Mouse (Mus musculus) thymus, postnatal 10 days (tissue): ENCODE measurements around the gene Elob.

Experiments
- DNase-seq, 2 experiments: peaks; one replicate each; pipeline ENCODE4 v3.0.0; 2021; ENCODE audit warnings: low spot score in 2 of 2

Elob gene

DNA sequence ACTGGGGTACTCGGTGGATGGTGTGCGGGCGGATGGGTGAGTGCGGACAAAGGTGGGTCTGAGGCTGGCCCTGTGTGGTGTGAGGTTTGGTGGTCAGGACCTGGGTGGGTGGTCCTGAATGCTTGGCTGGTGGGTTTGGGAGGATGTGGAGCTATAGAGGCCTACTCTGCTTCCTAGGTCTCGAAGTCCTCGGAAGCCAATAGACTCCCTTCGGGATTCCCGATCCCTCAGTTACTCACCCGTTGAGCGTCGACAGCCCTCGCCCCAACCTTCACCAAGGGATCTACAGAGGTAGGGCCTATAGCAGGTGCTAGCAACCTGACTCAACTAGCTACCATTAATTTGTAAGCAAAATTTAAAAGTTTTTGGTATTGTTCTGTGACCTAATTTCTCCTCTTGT is 5.3 kb downstream of the Elob start:
- no peak for DNase-seq

DNA sequence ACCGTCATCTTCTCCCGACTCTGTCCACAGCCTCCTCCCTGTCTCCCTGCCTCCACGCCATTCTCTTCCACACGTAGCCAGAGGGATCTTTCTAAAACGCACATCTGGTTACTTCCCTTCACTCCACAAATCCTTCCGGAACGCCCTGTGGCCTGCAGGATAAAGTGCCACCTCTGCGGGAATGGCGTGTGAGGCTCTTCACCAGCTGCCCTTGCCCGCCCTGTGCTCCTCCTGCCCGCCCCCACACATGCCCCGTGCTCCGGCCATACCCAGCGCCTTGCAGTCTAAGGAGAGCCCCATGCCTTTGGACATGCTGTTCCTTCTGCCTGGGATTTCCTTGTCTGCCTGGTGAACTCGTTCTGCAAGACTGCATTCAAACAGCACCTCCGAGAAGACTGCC is 5.9 kb downstream of the Elob start:
- DNase-seq = no peak

DNA sequence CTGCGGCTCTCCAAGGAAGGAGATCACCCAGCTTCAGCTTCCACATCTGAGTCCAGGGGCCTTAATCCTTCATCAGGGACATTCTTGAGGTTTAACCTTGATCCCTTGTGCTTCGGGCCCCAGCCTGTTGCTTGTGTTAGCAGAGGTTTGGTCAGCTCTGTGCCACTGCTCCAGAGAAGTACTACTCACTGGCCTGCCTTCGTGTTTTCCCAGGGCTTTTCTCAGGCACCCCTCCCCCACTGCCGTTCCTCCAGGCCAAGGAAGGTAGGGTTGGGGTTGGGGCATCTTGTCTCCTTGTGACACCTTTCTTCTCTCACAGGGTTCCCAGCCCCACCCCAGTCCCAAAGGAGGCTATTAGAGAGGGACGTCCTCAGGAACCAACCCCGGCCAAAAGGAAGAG is 6.8 kb downstream of the Elob start:
- no peak for DNase-seq

DNA sequence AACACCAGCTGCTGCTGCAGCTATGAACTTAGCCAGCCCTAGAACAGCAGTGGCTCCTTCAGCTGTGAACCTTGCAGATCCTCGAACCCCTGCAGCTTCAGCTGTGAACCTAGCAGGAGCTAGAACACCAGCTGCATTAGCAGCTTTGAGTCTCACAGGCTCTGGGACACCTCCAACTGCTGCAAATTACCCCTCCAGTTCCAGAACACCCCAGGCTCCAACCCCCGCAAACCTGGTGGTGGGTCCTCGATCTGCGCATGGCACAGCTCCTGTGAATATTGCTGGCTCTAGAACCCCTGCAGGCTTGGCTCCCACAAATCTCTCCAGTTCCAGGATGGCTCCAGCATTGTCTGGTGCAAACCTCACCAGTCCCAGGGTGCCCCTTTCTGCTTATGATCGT is 8.2 kb downstream of the Elob start:
- DNase-seq = no peak

DNA sequence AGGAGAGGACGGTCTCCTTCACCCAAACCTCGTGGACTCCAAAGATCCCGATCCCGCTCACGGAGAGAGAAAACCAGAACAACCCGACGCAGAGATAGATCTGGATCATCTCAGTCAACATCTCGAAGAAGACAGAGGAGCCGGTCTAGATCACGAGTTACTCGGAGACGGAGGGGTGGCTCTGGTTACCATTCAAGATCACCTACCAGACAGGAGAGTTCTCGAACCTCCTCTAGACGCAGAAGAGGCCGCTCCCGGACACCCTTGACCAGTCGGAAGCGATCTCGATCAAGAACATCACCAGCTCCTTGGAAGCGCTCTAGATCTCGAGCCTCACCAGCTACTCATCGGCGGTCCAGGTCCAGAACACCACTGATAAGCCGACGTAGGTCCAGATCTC is 9.7 kb downstream of the Elob start:
- no peak for DNase-seq

DNA sequence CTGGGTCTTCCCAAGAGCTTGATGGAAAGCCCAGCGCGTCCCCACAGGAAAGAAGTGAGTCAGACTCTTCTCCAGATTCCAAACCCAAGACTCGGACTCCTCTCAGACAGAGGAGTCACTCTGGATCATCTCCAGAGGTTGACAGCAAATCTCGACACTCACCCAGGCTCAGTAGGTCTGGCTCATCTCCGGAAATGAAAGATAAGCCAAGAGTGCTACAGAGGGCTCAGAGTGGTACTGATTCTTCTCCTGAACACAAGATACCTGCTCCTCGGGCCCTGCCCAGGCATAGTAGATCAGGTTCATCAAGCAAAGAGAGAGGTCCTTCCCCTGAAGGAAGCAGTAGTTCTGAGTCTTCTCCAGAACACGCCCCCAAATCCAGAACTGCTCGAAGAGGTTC is 10.4 kb downstream of the Elob start:
- DNase-seq = no peak

DNA sequence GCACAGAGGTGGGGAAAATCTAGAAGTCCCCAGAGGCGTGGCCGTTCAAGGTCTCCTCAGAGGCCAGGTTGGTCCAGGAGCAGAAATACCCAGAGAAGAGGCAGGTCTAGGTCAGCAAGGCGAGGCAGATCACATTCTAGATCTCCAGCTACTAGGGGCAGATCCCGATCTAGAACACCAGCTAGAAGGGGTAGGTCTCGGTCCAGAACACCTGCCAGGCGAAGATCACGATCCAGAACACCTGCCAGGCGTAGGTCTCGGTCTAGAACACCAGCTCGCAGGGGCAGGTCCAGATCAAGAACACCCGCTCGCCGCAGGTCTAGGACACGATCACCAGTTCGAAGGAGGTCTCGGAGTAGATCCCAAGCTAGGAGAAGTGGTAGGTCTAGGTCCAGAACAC is 13.3 kb downstream of the Elob start:
- no peak for DNase-seq

DNA sequence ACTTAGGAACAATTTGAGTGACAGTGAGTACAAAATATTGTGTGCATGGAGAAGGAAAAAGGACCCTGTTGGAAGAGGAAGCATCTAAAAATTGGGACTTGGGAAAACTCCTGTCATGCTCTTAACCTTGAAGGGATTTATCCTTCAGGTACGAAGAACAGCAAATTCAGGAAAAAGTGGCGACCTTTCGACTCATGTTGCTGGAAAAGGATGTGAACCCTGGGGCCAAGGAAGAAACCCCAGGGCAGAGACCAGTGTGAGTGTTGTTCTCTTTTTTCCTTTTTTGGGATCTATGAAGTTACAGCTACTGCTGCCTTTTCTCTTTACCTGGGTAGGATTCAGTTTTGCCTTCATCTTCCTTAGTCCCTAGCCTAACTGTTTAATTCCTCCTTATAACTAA is 21.0 kb downstream of the Elob start:
- DNase-seq = no peak

DNA sequence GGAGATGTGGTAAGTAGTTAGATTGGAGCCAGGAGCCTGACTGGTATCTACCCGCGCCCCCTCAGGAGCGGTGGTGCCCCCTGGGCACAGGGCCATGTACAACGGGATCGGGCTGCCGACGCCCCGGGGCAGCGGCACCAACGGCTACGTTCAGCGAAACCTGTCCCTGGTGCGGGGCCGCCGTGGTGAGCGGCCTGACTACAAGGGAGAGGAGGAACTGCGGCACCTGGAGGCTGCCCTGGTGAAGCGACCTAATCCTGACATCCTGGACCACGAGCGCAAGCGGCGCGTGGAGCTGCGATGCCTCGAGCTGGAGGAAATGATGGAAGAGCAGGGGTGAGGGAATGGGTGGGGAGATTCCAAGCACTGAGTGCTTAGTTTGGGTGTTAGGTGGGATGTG is 22.1 kb downstream of the Elob start:
- DNase-seq = no peak

DNA sequence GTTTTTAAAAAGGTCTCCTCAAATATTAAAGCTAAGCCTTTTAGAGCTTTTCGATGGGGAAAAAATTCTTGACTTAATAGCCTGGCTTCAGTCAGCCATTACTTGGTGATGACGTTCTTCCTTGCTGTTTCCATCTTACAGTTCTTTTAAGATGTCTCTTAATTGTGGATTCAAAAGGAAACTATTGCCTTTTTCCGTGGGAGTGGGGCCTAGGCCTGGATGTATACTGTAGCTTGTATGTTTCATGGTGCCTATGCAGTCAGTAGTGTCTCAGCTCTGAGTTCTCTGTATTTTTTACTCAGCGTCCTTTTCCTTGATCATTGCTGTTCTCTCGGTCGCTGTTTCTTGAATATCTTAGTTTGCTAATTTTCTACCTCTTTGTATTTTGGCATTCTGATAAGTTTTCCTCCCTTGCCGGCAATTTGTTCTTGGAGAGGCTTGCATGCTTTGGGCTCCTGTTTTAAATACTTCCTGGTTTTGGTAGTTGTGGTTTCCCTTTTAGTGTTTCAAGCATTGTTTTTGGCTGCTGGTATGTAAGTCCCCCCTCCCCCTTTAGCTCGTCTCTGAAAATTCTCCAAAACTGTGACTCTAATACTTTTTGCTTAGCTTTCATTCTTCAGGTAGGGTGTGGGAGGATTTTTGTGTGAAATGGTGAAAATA is 24.4 kb downstream of the Elob start:
- no peak for DNase-seq

DNA sequence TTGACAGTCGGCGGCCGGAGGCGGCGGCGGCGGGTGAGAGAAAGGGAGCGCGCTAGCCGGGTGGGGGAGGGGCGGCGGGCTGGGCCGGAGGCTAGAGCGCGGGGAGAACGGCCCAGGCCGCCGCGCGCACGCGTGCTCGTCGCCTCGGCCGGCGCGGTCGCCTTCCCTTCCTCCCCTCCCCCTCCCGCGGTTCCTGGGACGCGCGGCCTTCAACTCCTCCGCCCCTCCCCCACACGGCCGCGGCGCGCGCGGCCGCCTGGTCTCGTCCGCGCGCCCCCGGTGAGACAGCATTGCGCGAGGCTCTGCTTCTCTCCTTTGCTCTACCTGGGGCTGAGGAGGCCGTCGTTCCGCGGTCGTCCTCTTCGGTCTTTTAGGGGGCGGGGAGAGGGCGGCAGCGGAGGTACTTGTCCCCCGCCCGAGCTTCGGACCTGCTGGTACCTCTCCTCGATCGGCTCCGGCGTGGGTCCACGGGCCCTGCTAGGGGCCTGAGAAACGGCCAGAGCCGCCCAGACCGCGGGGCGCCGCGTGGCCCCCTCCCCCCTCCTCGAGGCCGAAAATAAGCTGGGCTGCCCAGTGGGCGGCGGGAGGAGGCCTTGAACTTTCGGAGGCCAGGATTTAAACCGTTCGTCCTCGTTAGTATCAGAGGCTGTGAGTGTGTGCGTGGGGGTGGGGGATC is 25.4 kb downstream of the Elob start:
- DNase-seq = peak; percentile 69 to 84

DNA sequence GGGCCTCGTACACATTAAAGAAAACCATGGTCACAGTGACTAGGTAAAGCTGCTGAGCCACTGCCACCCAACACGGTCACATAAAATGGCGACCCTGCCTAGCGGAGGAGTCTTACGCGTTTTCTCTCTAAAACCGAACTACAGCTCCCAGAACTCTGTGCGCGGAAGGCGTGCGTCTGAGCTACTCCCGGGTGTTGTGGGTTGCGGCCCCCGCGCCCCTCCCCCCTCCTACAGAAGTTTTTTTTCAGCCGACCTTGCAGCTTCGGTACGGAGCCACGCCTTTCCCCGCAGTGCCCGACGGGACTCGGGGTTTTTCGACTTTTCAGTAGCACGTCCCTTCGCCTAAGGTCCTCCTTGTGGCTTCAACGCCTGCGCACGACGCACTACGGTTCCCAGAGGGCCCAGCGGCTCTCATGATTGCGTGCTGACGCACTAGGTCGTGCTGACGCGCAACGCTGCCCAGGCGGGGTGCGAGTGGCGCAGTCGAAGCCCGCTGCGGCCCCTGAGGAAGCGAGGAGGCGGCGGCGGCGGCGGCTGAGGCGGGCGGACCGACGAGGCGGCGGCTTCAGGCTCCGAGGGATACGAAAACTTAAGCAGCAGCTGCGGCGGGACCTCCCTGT is 26.1 kb downstream of the Elob start:
- peak; percentile 94 to 99 for DNase-seq

DNA sequence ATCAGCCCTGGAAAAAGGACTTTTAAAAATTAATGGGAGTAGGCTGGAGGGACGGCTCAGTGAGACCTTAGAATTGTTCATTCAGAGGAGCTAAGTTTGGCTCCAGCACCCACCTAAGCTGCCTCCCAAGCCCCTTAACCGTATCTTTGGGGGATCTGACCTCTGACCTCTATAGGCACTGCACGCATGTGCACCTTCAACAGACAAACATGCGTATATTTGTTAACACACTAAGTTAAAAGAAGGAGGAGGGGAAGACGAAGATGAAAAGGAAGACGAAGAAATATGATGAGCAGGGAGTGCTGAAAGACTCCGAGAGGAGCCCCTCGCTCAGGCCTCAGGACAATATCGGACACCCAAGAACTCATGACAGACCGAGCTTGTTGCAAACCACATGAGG is 27.3 kb downstream of the Elob start:
- DNase-seq = no peak

DNA sequence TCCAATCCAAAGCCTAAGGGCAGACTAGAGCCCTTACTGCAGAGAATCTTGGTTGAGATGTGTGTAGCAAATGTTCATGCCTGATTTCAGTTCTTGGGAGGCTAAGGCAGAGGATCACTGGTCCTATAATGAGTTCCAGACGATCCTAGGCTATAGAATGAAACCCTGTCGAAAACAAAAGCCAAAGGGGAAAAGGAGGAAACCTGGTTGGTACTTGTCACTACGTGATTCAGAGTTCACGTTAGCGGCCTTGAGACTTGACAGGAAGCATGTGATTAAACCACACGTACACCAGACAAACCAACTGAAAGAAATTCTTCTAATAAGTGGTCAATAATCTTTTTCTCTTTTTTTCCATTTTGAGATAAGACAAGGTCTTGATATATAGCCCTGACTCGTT is 31.6 kb downstream of the Elob start:
- no peak for DNase-seq

DNA sequence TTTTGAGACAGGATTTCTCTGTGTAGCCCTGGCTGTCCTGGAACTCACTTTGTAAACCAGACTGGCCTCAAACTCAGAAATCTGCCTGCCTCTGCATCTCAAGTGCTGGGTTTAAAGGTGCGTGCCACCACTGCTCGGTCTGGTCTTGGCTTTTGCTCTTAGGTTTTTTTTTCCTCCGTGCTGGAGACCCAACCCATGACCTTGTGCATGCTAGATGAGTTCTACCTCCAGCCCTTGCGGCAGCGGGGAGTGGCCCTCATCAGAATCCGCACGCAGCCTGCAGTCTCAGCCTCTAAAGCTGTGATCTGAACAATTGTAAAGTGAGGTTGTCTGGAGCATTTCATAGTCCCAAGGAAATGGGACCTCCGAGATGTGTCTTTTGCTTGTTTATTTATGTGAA is 33.6 kb downstream of the Elob start:
- no peak for DNase-seq

DNA sequence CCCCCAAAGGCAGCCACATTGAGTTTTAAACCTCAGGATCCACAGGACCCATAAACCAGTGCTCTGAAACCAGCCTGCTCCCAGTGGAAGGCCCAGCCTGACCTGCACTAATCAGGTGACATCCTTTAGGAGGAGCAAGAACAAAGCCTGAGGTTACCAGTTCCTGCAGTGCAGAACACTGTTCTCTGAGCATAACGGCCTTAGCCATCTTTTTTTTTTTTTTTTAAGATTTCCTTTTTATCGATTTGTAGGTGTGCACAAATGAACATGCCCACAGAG is 37.9 kb downstream of the Elob start:
- no peak for DNase-seq

DNA sequence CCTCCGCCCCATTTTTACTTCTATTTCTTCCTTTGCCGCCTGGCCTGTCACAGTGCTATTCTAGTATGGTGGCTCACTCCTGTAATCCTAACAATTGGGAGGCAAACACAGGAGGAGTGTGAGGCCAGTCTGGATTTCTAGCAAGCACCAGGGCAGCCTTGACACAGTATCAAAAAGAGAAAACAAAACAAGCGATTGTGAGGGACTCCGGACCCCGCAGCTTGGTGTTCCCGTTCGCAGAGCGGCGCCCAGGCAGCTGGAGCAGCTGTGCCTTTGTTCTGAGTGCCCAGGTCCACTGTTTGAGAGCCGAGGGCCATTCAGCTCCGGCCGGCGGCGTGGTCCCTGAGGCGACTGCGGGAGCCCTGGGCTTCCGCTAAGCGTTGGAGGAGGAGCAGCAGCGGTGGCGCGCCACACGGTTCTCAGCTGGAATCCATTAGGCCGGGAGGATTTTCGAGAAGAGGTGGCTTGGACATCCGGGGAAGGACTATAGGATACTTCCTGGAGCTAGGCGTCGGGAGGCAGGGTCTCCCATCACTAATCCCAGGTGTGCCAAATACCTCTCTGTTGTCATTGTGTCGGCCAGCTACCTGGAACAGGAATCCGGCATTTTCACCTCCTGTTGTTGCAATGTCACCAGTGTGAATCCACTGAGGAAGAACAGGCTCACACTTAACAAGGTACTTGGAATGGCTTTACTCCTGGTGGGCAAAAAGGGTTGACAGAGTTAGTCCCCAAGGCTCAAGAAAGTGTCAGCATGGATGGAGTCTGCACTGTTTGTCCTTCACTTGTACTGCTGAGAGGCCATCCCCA is 38.5 kb downstream of the Elob start, which contains the start of gene Srrm2:
Srrm2 (plus strand) TSS at position 264 of the 810 bp plus-strand sequence.
- DNase-seq = peak; percentile 18 to 40

DNA sequence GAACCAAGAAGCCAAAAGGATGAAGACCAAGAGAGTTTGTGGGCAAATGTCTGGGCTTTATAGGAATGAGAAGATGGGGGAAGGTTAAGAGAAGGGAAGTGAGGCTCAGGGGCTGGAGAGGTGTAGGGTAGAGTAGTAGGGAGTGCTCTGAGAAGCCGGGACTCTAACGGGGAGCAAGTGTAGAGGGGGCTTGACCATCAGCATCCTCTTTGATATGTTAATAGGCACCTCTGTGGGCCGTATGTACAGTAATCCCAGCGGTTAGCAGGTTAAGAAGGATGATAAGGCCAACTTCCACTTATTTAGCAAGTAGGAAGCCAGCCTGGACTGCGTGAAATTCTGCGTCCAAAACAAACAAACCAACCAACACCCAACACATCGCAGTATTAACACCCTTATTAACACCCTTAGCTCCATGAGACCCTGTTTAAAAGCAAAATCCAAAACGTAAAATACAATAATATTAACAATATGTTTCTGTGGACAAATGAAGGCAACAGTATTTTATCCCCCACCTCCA is 39.1 kb downstream of the Elob start:
- no peak for DNase-seq

DNA sequence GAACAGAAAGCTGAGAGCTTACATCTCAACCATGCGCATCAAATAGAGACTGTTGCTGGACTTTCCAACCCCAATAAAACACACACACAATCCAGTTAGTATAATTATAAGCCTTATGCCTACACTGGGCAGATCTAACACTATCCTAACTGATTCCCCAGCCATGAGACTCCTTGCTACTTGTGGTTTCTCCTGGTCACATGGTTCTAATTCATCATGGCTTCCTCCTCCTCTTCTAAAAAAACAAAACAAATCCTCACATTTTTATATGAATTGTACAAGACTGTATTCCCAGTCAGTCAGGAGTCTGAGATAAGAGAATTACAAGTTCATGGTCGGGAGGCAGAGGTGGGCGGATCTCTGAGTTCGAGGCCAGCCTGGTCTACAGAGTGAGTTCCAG is 40.0 kb downstream of the Elob start:
- DNase-seq = no peak

DNA sequence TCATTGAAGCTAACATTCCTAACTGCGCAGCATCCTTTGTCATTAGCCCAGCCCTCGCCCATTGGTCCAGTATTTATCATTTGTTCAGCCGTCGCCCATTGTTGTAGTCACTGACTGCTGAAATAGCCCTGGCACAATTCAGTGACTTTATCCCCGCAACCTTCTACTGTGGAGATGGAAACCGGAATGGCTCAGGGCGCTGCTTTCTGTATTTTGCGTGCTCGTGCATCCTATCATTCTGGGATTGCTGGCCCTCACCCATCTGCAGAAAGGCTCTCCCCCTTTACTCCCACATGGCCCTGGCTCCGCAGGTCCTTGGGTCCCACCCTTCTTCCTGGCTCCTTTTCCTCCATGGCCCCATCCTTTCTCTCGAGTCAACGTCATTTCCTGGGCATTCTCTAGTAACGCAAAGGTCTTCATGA is 42.4 kb downstream of the Elob start:
- no peak for DNase-seq

DNA sequence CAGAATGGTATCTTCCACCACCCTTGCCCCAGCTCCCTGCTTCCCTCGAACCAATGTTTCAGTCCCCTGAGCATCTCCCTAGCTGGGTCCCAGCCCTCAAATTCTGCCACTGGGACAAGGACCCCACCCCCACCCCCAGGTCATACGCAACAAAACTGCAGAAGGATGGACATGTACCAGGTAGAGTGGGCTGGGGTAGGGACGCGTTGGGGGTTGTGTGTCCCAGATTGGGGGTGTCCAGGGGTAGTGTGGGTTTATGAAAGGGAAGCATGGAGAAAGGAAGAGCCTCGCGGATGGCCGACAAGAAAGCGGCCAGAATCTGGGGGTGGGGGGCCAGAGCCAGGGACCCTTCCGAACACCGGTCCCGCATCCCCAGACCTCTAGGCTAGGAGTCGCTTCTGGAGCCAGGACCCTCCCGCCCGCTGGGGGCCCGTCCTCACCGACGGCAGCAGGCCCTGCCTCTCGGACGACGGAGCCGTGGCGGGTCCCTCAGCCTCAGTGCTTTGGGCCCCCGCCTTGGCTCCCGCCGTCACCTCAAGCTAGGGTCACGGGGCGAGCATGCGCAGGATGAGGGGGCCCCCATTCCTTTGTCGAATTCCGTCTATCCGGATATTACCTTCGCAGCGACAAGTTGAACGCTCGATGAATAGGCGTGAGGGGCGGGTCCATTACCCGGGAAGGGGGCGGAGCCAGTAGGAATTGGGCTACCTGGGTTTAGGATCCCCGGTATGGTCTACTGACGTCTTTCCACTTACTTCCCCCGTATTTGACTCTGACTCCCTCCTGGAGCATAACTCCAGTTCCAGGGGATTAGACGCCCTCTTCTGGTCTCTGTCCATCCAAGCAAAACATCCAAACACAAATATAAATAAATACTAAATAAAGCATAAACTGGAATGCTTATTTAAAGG is 43.1 kb downstream of the Elob start, which contains the start of gene Flywch2:
Flywch2 (minus strand) TSS at position 521 of the 911 bp plus-strand sequence.
- DNase-seq = peak; percentile 57 to 64
